Mouse (Mus musculus) granulocyte monocyte progenitor cell, adult 5-6 weeks (primary cell): ENCODE measurements around the gene Olfr491. TPM values are rescaled to one million over a fixed set of nuclear protein-coding genes. Genes with fewer than 3 reads are reported as not detected.

Source experiments
- ATAC-seq: replicated peaks from 2 replicates; pipeline ENCODE4 v1.8.0; 2016; ENCODE audit warnings: mild to moderate bottlenecking, moderate TSS enrichment, inconsistent platforms; ENCODE audit not compliant: poor library complexity, severe bottlenecking
- total RNA-seq, 2 experiments: library from RNA; stranded (forward) in 1 of 2; stranded (reverse) in 1 of 2; fragments of 200-712, 200-1000 nt in 1 of 2; fragments of >200 nt in 1 of 2; fragmentation: Nextera tagmentation in 1 of 2; gene quantifications; 2 replicates each; pipeline ENCODE4 v1.2.3; 2014 to 2017

Olfr491 gene
- total RNA-seq (2014; fragmentation: Nextera tagmentation) (not detected in 2 replicates), total RNA-seq (2017) (not detected in 2 replicates)

DNA sequence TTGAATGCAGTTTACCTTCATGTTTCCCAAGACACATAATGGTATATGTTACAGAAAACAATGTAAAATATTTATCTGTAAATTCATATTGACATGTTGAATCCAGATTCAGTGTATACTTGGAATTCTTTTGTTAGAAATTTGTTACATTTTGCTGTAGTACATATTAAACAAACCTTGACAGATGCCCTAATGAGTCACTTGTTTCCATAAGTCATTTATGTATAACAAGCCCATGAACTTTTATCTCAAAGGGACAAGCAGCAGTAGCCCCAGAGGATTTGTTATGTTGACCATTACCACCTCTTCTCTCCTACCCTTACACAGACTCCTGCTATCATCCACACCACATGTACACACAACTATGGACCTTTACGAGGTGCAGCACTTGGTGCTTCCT is at the start of gene Olfr491:
Gene Olfr491 (plus strand): TSS at position 301 of the 400 bp plus-strand sequence.
- no peak for ATAC-seq

DNA sequence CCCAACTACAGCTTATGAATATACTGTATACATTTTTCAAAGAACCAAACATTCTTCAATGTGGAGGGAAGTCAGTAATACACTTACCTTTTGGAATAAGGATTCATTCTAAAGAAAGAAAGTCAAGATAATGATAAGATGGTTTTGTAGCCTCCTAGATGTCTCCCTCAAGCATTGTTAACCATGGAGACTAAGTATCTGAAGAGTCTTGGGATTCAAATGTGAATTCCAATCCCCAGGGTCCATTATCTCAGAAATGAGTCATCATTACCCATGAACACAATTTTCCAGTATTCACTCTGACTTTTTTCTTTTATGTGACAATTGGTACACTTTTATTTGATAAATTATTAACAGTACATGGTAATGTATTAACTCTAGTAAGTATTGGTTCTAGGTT is 24.4 kb upstream of the Olfr491 start, which contains the start of gene Olfr490:
Gene Olfr490 (minus strand): TSS at position 101 of the 400 bp plus-strand sequence.
- ATAC-seq, result no peak

DNA sequence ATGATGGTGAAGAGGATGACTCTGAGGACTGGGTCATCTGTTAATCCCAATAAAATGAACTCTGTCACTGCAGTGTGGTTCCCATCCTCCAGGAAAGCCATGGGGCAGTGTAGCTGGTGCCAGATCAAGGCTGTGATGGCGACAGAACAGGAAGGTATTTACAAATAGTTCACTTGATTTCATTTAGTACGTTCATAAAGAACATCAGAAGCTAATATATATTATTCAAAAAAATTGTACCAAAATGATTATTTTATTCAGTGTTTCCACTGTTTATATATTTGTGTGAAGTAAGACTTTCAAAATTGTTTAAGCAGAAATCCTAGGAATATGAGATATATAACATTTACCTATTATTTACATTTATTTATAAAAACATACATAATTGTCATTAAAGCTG is 10.3 kb downstream of the Olfr491 start, which contains the start of gene Olfr492:
Gene Olfr492 (minus strand): TSS at position 101 of the 400 bp plus-strand sequence.
- ATAC-seq, result no peak

DNA sequence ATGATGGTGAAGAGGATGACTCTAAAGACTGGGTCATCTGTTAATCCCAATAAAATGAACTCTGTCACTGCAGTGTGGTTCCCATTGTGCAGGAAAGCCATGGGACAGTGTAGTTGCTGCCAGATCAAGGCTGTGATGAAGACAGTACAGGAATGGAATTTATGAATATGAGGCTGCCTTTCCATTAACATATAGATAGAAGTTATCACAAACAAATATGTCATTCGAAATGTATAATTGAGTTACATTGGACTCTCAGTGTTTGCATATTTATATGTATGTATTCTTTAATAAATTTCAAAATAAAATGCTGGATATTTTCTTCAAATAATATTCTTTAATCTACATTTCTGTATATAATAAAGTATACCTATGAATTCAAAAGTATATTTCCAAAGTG is 33.6 kb downstream of the Olfr491 start, which contains the start of gene Olfr493:
Gene Olfr493 (minus strand): TSS at position 101 of the 400 bp plus-strand sequence.
- ATAC-seq, result no peak

DNA sequence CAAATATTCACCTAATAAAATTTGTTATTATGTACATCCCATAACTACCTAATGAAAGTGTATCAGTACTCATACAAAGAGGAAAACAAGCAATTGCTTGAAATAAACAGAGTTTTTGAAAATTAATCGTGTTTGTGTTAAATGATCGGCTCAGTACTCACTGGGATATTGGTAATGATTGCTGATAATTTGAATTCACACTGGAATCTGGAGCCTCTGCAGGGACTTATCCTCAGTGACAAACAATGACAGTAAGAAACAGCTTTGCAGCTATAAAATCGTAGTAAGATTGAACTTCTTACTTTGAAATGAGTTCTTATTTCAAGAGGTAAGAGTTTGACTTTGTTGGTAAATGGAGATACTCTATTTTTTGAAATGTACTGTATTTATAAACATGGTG is 51.8 kb downstream of the Olfr491 start, which contains the start of gene Olfr494:
Gene Olfr494 (plus strand): TSS at position 301 of the 400 bp plus-strand sequence.
- ATAC-seq, result no peak

Other genes starting within 250 kb of the Olfr491 start
- not detected in 2 replicates for gene Olfr480, start 246.1 kb upstream of the Olfr491 start, total RNA-seq (2014; fragmentation: Nextera tagmentation)
- gene Olfr480, start 246.1 kb upstream of the Olfr491 start, total RNA-seq (2017), result not detected in 2 replicates
- gene Olfr481, start 233.6 kb upstream of the Olfr491 start, total RNA-seq (2014; fragmentation: Nextera tagmentation), result not detected in 2 replicates
- gene Olfr481, start 233.6 kb upstream of the Olfr491 start, total RNA-seq (2017), result not detected in 2 replicates
- gene Olfr482, start 215.9 kb upstream of the Olfr491 start, total RNA-seq (2014; fragmentation: Nextera tagmentation), result not detected in 2 replicates
- gene Olfr482, start 215.9 kb upstream of the Olfr491 start, total RNA-seq (2017), result 0.10 TPM in 1 of 2 replicates, not detected in the other
- not detected in 2 replicates for gene Olfr483, start 212.6 kb upstream of the Olfr491 start, total RNA-seq (2014; fragmentation: Nextera tagmentation)
- gene Olfr483, start 212.6 kb upstream of the Olfr491 start, total RNA-seq (2017), result not detected in 2 replicates
- gene Olfr484, start 186.0 kb upstream of the Olfr491 start, total RNA-seq (2014; fragmentation: Nextera tagmentation), result not detected in 2 replicates
- not detected in 2 replicates for gene Olfr484, start 186.0 kb upstream of the Olfr491 start, total RNA-seq (2017)
- not detected in 2 replicates for gene Olfr485, start 153.6 kb upstream of the Olfr491 start, total RNA-seq (2014; fragmentation: Nextera tagmentation)
- gene Olfr485, start 153.6 kb upstream of the Olfr491 start, total RNA-seq (2017), result not detected in 2 replicates
- not detected in 2 replicates for gene Olfr486, start 140.7 kb upstream of the Olfr491 start, total RNA-seq (2014; fragmentation: Nextera tagmentation)
- gene Olfr486, start 140.7 kb upstream of the Olfr491 start, total RNA-seq (2017), result not detected in 2 replicates
- not detected in 2 replicates for gene Olfr487, start 98.8 kb upstream of the Olfr491 start, total RNA-seq (2014; fragmentation: Nextera tagmentation)
- gene Olfr487, start 98.8 kb upstream of the Olfr491 start, total RNA-seq (2017), result not detected in 2 replicates
- gene Olfr488, start 55.1 kb upstream of the Olfr491 start, total RNA-seq (2014; fragmentation: Nextera tagmentation), result not detected in 2 replicates
- not detected in 2 replicates for gene Olfr488, start 55.1 kb upstream of the Olfr491 start, total RNA-seq (2017)
- not detected in 2 replicates for gene Olfr490, start 24.5 kb upstream of the Olfr491 start, total RNA-seq (2014; fragmentation: Nextera tagmentation)
- not detected in 2 replicates for gene Olfr490, start 24.5 kb upstream of the Olfr491 start, total RNA-seq (2017)
- gene Olfr492, start 10.2 kb downstream of the Olfr491 start, total RNA-seq (2014; fragmentation: Nextera tagmentation), result not detected in 2 replicates
- gene Olfr492, start 10.2 kb downstream of the Olfr491 start, total RNA-seq (2017), result not detected in 2 replicates
- gene Olfr493, start 33.5 kb downstream of the Olfr491 start, total RNA-seq (2014; fragmentation: Nextera tagmentation), result not detected in 2 replicates
- gene Olfr493, start 33.5 kb downstream of the Olfr491 start, total RNA-seq (2017), result not detected in 2 replicates
- not detected in 2 replicates for gene Olfr494, start 51.9 kb downstream of the Olfr491 start, total RNA-seq (2014; fragmentation: Nextera tagmentation)
- gene Olfr494, start 51.9 kb downstream of the Olfr491 start, total RNA-seq (2017), result not detected in 2 replicates
- not detected in 2 replicates for gene Olfr495, start 79.7 kb downstream of the Olfr491 start, total RNA-seq (2014; fragmentation: Nextera tagmentation)
- gene Olfr495, start 79.7 kb downstream of the Olfr491 start, total RNA-seq (2017), result not detected in 2 replicates
- gene Olfr497, start 107.0 kb downstream of the Olfr491 start, total RNA-seq (2014; fragmentation: Nextera tagmentation), result not detected in 2 replicates
- not detected in 2 replicates for gene Olfr497, start 107.0 kb downstream of the Olfr491 start, total RNA-seq (2017)
- not detected in 2 replicates for gene Olfr498, start 151.9 kb downstream of the Olfr491 start, total RNA-seq (2014; fragmentation: Nextera tagmentation)
- not detected in 2 replicates for gene Olfr498, start 151.9 kb downstream of the Olfr491 start, total RNA-seq (2017)
- not detected in 2 replicates for gene Olfr502, start 211.6 kb downstream of the Olfr491 start, total RNA-seq (2014; fragmentation: Nextera tagmentation)
- gene Olfr502, start 211.6 kb downstream of the Olfr491 start, total RNA-seq (2017), result not detected in 2 replicates
- not detected in 2 replicates for gene Olfr503, start 231.1 kb downstream of the Olfr491 start, total RNA-seq (2014; fragmentation: Nextera tagmentation)
- not detected in 2 replicates for gene Olfr503, start 231.1 kb downstream of the Olfr491 start, total RNA-seq (2017)